Mouse (Mus musculus) T-helper 2 cell (primary cell): ENCODE measurements around the gene Slc35d2.

Experiments
- in situ Hi-C: fragments of 300-600 bp; cut with MboI, MseI; formaldehyde crosslinking; loops from one replicate; pipeline ENCODE4 v1.15.1; 2025; ENCODE audit warnings: high pct_unique_total_duplicates

Gene Slc35d2

DNA sequence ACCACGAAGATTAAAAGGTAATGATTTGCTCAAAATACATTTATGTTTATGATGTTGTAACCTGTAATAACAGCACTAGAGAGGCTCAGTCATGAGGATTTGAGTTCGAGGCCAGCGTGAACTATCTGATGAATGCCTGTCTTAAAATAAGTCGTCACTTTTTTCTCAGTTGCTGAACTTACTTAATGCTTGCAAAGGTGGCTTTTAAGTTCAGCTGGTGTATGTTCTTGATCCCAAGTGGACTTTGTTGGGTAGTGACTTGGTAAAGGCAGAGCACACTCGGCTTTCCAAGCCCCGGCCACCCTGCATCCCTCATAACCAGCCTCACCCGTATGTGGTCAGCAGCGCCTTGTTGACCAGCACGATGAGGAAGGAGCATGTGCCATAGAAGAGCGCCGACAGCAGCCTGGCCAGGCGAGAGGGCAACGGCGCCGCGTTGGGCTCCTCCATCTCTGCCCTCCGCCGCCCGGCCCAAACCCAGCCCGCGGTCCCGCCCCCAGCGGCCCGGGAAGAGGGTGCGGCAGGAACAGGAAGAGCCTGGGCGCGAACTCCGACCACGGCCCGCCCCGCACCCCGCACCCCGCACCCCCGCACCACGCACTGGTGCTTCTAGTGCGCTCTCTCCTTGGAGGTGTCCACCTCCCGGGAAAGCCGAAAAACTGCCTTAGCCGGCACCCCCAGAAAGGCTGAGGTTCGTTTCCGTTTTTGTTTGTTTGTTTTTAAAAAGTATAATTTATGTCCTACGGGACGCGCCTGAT lies at the start of gene Slc35d2:
TSS of gene Slc35d2 (minus strand) at position 511 of the 758 bp plus-strand sequence.
- in situ Hi-C loops: no loop called here

DNA sequence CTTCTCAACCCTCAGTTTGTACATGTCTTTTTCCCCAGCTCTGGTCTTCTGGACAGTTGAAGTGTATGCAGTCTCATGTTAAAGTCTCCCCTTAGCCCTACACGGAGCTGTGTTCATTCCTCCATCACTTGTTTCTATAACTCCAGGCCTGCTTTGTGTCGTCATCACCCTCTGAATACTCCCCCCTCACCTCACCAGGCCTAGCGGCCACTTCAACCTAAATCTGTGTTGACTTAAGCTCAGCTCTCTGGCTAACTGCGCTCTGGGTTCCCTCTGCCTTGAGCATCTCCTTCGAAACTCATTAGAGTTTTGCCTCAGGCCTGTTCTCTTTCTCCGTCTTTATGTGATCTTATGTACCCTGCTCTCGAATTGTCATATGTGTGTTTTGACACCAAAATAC lies 48.8 kb upstream of the Slc35d2 start:
- in situ Hi-C loops: no loop called here

DNA sequence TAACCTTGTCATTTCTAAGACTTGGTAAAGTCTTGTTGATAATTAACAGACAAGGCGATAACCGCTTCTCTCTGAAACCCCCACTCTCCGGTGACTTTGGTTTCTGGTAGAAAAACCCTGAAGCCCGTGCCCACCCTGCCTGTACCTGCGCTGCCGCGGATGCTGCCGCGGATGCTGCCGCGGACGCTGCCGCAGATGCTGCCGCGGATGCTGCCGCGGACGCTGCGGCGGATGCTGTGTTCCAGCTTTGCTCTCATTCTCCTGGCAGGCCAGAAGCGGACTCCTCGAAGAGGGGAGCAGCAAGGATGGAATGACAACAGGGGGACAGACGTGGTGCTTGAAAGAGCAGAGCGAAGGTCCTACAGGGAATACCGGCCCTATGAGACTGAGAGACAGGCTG lies 40.6 kb upstream of the Slc35d2 start:
- in situ Hi-C loops: loop anchor here (5.0 to 25.0 kb wide), 2 partner anchors 273 to 943 kb away; partner anchors contain the start of gene Mfsd14b

DNA sequence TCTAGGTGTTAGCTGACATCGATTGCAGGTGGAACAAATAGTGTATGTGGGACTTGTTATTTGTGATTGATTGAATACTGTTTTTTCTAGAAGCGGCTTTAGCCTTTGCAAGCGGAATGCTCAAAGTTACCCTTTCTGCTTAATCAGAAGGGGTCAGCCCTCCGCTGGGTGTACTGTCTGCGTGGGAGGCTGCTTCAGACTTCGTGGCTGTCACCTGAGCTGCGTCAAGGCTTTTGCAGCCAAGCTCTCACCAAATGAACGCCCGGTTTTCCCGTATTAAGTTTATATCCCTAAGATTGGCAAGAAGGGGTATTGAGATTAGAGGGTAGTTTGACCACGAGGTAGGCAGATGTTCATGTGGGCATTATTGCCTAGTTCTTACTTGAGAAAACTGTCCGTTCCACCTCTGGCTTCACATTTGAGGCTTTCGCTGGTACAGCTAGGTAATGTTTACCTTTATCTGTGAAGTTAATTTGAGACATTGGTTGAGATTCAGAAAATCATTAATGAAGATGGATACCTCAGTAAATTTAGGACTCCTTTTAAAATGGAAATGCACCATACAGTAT lies 34.1 kb upstream of the Slc35d2 start:
- in situ Hi-C loops: loop anchor here (25.0 kb wide), 1 partner anchor 949 kb away; the partner anchor contains the start of gene Mfsd14b

DNA sequence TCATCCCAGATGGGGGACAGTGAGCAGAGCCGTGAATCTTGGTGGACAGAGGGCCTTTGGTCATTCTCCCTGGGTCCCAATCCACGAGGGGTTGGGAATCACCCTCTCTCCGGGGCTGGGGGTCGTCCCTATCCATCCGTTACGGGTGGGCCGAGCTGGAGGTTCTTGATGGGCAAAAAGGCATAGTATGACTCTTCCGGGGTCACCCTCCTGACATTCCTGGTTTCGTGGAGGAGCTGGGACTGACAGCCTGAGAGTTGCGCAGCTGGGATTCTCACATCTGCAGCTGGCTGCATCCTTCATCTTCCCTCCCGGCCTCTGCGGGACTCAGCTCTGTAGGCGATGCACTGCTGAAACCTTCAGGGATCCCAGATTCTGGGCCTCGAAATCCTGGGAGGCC lies 33.5 kb upstream of the Slc35d2 start:
- in situ Hi-C loops: loop anchor here (25.0 kb wide), 1 partner anchor 950 kb away; the partner anchor contains the start of gene Mfsd14b

DNA sequence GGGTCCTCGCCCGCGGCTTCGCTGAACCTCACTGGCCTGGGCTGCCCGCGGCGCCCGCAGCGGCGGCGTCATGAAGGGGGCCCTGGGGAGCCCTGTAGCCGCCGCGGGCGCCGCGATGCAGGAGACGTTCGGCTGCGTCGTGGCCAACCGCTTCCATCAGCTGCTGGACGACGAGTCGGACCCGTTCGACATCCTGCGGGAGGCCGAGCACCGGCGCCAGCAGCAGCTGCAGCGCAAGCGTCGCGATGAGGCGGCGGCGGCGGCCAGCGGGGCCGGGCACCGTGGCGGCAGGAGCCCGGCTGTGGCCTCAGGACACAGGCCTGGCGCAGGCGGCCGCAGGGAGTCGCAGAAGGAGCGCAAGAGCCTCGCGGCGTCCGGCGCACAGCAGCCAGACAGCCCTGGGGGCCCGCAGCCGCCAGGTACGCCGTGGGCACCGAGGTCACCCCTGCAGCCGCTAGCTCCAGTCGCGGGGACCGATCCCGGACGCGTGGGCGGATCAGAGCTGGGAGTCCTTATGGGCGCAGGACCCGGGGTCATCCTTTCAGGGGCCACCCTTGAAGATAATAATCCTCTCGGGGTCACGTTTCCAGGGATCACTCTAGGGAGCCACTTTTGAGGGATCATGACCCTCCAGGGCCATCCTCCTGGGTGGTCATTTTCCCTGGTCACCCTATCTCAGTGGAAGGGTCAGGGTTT lies 32.9 kb upstream of the Slc35d2 start:
- in situ Hi-C loops: loop anchor here (25.0 kb wide), 1 partner anchor 950 kb away; the partner anchor contains the start of gene Mfsd14b

DNA sequence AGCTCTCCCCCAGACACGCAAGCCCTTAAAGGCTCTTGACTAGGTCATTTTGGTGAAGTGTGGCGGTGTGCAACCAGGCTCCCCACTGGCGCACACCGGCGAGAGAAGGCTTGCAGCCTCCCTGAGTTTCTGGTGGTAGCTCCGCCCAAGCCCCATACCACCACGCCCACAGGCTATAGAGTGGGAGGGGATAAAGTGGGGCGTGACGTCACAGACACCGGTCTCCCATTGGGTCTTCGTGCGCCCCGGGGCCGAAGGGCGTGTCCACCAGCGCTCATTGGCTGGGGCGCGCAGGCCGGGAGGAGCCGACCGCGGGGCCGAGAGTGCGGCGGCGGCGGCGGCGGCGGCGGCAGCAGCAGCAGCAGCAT lies 32.4 kb upstream of the Slc35d2 start, which contains the start of gene Habp4:
TSS of gene Habp4 (plus strand) at position 277 of the 368 bp plus-strand sequence.
- in situ Hi-C loops: loop anchor here (25.0 kb wide), 1 partner anchor 951 kb away; the partner anchor contains the start of gene Mfsd14b

DNA sequence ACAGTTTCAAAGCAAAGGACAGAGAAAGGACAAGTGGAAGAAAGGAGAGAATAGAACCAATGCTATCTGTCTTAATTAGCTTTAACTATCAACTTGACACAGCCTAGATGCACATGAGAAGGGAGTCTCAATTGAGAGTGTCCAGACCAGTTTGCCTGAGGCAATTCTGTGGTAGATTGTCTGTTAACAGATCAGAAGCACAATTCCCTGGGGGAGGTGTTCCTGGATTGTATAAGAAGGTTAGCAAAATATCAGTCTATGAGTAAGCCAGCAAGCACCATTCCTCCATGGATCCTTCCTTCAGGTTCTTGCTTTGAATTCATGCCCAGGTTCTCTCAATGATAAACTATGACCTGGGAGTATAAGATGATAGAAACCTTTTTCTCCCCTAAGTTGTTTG lies 27.8 kb upstream of the Slc35d2 start:
- in situ Hi-C loops: loop anchor here (25.0 kb wide), 1 partner anchor 955 kb away; the partner anchor contains the start of gene Mfsd14b

DNA sequence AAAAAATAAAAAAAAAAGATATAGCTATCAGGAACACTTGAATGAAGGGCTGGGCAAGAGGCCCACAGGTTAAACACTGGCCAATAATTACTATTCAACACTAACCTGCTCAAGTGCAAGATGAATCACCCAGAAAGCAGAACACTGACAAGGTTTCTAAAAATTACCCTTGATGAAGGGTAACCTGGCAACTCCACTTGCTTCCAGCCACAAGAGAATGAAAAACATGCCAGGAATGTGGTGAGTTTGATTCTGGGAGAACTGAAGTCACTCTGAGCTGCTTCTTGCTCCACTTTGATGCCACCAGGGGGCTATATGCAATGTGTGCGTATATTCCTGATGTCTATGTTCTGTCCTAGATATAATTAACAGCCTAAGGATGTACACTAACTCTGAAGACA lies 26.0 kb upstream of the Slc35d2 start:
- in situ Hi-C loops: loop anchor here (25.0 kb wide), 1 partner anchor 957 kb away; the partner anchor contains the start of gene Mfsd14b

DNA sequence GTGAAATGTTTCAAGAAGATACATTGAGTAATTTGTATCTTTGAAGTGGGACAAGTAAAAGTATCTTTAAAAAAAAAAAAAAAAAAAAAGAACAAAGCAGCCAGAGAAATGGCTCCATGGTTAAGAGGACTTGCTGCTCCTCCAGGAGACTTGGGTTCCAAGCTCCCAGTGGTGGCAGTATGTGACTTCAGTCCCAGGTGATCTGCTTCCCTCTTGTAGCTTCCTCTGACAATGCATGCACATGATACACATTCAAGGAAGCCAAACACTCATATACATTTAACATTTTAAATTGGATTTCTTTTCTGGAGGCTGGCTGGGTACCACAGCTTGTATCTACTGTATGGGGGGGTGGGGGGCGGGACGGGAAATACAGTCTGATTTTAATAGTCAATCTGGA lies 25.5 kb upstream of the Slc35d2 start:
- in situ Hi-C loops: loop anchor here (25.0 kb wide), 1 partner anchor 958 kb away; the partner anchor contains the start of gene Mfsd14b

DNA sequence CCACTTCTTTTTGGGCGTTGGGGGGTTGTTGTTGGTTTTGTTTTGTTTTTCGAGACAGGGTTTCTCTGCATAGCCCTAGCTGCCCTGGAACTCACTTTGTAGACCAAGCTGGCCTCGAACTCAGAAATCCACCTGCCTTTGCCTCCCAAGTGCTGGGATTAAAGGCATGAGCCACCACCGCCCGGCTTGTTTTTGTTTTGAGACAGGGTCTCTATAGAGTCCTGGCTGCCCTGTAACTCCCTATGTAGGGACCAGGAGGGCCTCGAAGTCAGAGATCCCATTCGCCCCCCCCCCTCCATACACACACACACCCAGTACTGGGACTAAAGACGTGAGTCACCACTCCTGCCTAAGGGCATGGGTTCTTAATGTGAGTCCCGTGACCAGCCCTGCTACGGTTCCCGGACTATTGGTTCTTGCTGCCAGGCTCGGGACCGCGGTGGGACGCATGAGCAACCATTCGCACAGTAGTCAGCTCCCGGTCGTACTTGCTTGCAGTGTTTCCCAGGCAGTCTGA lies 24.6 kb upstream of the Slc35d2 start:
- in situ Hi-C loops: loop anchor here (25.0 kb wide), 1 partner anchor 958 kb away; the partner anchor contains the start of gene Mfsd14b

DNA sequence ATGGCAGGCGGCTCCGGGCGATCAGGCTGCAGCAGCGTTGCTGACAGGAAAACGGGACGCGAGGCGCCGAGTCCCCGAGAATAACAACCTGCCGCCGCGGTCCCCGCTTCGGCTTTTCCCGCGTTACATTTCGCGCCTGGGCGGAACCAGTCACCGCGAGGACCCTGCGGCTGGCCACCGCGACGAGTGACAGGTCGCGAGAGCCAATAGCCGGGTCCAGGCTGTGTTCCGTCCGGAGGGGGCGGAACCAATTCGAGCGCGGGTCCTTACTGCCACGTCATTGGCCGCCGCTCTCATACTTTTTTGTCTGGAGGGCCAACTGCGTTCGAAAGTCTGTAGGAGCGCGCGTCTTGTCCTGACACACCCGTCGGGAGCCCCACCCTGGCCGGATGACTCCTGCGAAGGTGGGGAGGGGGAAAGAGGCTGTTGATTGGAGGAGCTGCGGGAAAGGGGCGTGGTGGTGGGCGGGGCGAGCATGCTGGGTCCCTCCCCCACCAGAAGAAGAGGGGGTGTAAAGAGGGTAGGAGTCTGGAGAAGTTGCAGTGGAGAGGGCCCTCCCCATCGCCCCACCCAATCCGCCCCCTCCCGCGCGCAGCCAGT lies 24.0 kb upstream of the Slc35d2 start, which contains the start of gene Zfp367:
TSS of gene Zfp367 (minus strand) at position 120 of the 600 bp plus-strand sequence.
- in situ Hi-C loops: loop anchor here (25.0 kb wide), 1 partner anchor 959 kb away; the partner anchor contains the start of gene Mfsd14b

DNA sequence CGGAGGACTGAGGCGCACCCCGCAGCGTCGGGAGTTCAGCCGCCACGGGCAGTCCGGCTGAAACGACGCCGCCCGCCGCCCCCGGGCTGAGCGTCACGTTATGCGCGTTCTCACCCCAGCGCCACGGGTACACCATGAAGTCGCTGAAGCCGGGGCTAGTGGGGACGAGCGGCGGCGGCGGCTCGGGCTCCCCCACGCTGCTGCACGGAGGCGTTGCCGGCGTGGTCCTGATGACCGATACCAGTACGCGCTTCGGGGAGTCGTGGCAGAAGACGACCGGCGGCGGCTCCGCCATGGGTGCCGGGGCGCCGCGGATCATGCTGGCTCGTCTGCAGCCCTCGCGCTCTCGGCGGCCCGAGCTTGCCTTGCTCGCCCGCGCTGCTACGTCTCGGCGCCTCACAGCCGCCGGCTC lies 23.5 kb upstream of the Slc35d2 start:
- in situ Hi-C loops: loop anchor here (25.0 kb wide), 1 partner anchor 960 kb away; the partner anchor contains the start of gene Mfsd14b

DNA sequence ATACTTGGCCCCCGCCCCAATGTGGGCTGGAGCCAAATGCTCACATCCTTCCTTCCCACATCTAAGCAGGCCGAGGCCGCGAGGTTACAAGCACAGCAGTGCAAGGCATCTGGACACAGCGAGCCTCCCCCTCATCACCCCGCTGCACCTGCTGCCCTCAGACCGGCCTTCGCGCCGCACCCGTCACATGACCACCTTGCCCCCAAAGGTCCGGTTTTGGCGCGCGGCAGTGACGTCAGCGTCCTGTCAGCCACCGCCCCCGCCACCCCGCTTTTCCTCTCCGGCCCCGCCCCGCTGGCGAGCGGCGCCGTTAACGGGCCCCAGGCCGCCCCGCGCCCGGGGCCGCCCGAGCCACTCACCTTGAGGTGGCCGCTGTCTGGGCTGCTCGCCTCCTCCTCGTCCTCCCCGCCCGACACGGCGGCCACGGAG lies 23.1 kb upstream of the Slc35d2 start:
- in situ Hi-C loops: loop anchor here (25.0 kb wide), 1 partner anchor 960 kb away; the partner anchor contains the start of gene Mfsd14b

DNA sequence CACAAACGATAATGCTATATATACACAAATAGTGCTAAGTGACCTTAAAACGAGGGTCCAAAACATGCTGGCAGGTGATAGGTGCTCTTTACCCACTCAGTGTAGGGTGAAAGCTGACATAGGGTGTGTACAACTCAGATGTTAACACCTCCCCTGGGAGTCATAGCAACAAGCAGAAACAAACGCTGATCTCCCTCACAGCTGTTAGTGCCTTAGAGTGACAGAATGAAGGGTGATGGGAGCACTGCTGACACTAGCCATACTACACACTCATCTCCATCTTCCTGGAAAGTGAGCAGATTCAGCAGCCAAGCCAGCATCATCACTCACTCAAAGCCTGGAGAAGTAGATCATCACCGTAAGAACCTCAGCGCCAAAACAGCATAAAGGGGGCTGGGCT lies 21.0 kb upstream of the Slc35d2 start:
- in situ Hi-C loops: loop anchor here (25.0 kb wide), 1 partner anchor 962 kb away; the partner anchor contains the start of gene Mfsd14b

DNA sequence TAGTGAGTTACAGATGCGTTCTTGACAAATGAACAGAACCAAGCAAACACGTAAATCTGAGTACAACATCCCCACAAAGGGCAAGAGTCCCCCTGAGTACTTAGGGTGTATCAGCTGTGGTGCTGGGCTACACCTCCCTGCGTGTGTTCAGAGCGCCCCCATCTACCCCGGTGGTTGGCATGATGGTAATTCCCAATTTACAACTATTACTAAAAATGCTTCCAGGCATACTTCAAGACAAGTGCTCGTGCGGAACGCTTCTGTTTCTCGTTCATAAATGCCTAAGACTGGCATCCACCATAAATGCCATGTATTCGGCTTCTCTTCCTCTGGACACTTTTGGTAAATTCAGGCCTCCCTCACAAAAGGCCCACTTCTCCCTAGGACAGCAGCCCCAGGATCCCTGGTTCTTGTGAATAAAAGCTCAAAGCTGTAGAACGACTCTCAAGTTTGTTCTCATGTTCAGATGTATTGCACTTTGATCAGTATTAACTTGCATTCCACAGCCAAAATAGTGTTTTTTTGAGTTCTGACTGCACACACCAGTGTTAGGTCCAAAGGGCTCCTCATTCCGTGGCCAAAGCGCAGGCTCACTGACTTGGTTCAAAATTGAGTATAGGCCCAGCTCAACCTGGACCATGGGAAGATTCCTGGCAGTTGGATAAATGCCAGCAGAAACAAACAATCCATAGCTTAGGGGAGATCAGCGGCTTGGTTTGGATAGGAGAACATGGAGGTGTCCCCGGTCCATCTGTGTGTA lies 628 bp upstream of the Slc35d2 start:
- in situ Hi-C loops: no loop called here

DNA sequence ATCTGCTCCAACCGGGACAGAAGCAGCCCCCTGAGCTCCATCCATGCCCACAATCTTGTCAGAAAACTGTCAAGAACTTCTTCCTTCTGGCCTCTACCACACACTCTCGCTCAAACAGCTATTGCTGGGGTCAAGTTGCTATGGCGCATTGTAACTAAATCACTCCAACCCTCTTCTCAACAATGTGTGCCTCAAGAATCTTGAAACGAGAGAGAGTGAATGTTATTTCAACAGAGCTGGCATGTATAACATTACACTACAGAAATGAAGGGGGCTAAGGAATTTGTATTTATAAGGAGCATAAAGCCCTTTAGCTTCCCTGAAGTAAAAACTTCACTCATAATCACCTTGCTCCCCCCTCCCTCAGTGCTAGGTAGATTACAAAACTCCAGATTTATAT lies 2.9 kb downstream of the Slc35d2 start:
- in situ Hi-C loops: no loop called here

DNA sequence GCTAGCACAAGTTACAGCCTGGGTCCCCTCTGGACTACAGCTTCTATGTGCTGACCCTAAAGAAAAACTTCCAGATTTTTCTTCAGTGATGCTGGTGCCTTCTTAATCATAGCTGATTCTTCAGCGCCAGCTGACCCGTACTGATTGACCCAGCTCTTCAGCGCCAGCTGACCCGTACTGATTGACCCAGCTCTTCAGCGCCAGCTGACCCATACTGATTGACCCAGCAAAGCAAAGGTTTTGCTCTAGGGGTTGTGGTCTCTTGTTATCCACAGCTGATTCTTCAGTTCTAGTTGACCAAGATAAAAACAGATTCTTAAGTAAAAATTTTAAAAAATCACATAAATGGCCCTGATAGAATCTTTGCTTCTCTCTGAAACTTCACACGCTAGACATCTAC lies 4.3 kb downstream of the Slc35d2 start:
- in situ Hi-C loops: no loop called here

DNA sequence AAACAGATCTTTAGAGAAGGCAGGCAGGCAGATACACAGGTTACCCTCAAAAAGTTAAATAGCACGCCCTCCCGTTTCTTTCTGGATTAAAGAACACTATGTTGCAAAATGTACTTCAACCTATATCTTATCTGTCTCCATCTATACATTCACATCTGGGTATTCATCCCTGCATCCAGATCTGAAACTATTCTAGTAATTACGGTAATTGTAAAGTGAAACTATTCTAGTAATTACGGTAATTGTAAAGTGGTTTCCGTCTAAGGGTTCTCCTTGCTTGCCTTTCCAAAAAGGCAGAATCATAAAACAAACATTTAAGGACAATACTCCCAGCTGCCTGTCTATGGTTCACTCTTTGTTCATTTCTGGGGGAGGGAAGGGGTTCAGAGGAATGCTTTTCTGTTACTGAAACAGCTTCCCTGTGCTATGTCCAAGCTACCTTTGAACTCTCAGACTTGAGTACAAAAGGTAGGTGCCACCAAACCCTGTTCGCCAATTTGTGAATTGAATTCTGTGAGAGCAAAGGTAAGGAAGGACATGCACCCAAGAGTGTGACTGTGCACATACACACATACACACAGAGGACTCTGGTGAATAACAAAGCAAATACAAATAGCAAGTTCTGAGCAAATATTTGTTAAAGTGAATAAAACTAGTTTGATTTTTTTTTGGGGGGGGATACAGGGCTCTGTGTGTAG lies 5.5 kb downstream of the Slc35d2 start:
- in situ Hi-C loops: no loop called here
